Mouse (Mus musculus) small intestine, adult 2 months (tissue): ENCODE measurements around the gene Dtl.

Experiments
- CTCF ChIP-seq: fragments of 200-500 bp; IDR thresholded peaks from 2 replicates; pipeline ENCODE4 v1.5.1; 2012; ENCODE audit warnings: low read depth, mild to moderate bottlenecking, control low read depth, inconsistent platforms, low read length, moderate library complexity, mixed read lengths; ENCODE audit not compliant: insufficient replicate concordance, insufficient read length; ENCODE audit errors: extremely low read depth
- POLR2A ChIP-seq: fragments of 200-500 bp; IDR thresholded peaks from 2 replicates; pipeline ENCODE4 v1.6.1; 2012; ENCODE audit warnings: low read depth, mild to moderate bottlenecking, control low read depth, inconsistent platforms, low read length, moderate library complexity

DNA sequence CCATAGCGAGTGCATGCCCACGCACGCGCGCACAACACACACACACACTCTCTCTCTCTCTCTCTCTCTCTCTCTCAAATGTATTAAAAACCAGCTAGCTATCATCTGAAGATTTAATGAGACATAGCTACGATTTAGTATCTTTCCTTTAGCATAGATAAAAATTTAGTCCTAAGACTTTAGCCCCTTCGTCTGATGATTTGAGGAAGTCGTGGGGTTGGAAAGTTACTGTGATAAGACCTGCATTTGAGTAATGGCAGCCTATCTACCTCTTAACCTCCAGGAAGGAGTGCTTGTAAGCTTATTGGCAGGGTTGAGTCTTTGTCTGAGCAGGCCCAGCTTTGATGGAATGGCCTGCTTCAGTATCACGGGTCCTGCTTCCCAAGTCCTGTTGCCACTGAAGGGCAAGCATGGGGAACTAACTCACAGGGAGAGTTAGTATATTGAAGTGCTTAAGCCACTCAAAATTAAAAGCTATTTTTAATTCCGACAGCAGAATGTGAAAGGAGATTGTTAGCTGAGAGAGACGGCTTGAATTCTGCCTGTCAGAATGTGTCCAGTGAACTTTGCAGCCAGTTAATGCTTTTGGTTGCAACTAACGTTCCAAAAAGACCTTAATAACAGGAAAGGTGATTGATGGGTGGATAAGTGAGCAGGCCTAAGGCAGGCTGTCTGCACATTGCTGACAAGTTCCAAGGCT is 42.9 kb upstream of the Dtl start:
- TF ChIP-seq CTCF (no peak), POLR2A (no peak)
